Mouse (Mus musculus) G1E (cell line): ENCODE measurements around the gene Pcdh15.

Experiments used
- CTCF ChIP-seq: IDR thresholded peaks from 2 replicates; pipeline ENCODE4 v1.5.1; 2012; ENCODE audit warnings: low read depth, low read length, inconsistent platforms, mixed read lengths
- GATA1 ChIP-seq: IDR thresholded peaks from 2 replicates; pipeline ENCODE4 v1.6.1; 2012; ENCODE audit warnings: borderline replicate concordance, low read length, inconsistent platforms, mixed read lengths

GRCm38 (mm10) chr10:74591799-74592198 lies 1492.7 kb downstream of the Pcdh15 start:
- TF ChIP-seq CTCF, result no peak
- no peak for TF ChIP-seq GATA1
